Comparison of ENCODE assay signal across 8 mouse cellular contexts in the genomic region with DNA sequence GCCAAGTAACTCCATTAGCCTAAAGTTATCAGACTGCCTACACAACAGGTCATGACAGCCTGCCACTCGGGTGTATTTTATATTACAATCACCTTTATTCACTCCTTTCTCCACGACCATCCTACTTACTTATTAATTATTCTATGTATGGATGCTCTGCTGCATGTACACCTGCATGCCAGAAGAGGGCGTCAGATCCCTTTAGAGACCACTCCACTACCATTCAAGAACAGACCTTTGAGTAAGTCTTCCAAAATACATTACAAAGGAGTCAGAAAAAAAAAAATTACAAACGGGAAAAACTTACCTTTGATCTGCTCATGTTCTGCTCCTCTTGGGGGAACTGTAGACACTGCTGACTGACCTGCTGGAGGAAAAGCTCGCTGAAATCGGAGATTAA. TPM values are rescaled to one million over a fixed set of nuclear protein-coding genes. Genes with fewer than 3 reads are reported as not detected.
A peak's percentile ranks its signal among the peaks of the same experiment; 100 is the strongest.
DNase-seq lines count a peak whose midpoint lies in the region; ATAC-seq and TF ChIP-seq lines count a peak whose summit lies in the region.

No protein-coding gene starts in this region.

- DNase-seq in kidney, adult 2 months: peak; percentile 17
- DNase-seq in kidney, adult 18-20 months: no peak
- peak; percentile 59 for DNase-seq in MEL (ENCODE audit: low read depth, low spot score)
- DNase-seq in limb, embryonic 14.5 days (ENCODE audit: low spot score): no peak
- no peak for DNase-seq in ovary, adult 18-20 months (ENCODE audit: low spot score)
- no peak for DNase-seq in right cerebral cortex, postnatal 14 days

- no peak overlapping the region for H3K27ac ChIP-seq in kidney, adult 2 months (ENCODE audit: insufficient read depth, low read depth, low read length)
- H3K27ac ChIP-seq in MEL (ENCODE audit: control insufficient read depth, low read depth, low read length): no peak overlapping the region
- H3K27ac ChIP-seq in embryonic facial prominence, embryonic 13.5 days: no peak overlapping the region
- no peak overlapping the region for H3K27ac ChIP-seq in limb, embryonic 14.5 days (replicated peaks; ENCODE audit: low read depth, low read length)
- H3K27ac ChIP-seq in stomach, embryonic 14.5 days (ENCODE audit: low read length): no peak overlapping the region

- H3K4me3 ChIP-seq in kidney, adult 2 months (ENCODE audit: insufficient read depth, low read depth, low read length): no peak overlapping the region
- H3K4me3 ChIP-seq in MEL (ENCODE audit: control insufficient read depth in 1 of 2, insufficient read depth in 1 of 2, low read depth in 2 of 2, low read length in 2 of 2): no peak overlapping the region
- H3K4me3 ChIP-seq in embryonic facial prominence, embryonic 13.5 days: peak overlapping the region; percentile 93
- 0 out of 2 replicates have a peak overlapping the region, but pooled peaks have one; percentile 88 for H3K4me3 ChIP-seq in limb, embryonic 14.5 days (replicated peaks; ENCODE audit: low read length)
- peak overlapping the region; percentile 92; the same call in 1 of the 2 replicates for H3K4me3 ChIP-seq in stomach, embryonic 14.5 days (ENCODE audit: low read depth, low read length)

- H3K4me1 ChIP-seq in kidney, adult 2 months (ENCODE audit: control insufficient read depth, insufficient read depth, low read length): no peaks in the 10 kb centered on the region
- peaks cover 3 to 7% of the 10 kb centered on the region in 2 experiments; a peak in 3 of 4 replicates for H3K4me1 ChIP-seq in MEL (ENCODE audit: control insufficient read depth in 1 of 2, insufficient read depth in 2 of 2, low read length in 2 of 2)
- H3K4me1 ChIP-seq in embryonic facial prominence, embryonic 13.5 days: peaks cover 12% of the 10 kb centered on the region
- H3K4me1 ChIP-seq in limb, embryonic 14.5 days (ENCODE audit: control insufficient read depth, insufficient read depth, low read length): peaks cover 8% of the 10 kb centered on the region
- H3K4me1 ChIP-seq in stomach, embryonic 14.5 days (ENCODE audit: control insufficient read depth, insufficient read depth, low read length): 0 out of 2 replicates have a peak, but pooled peaks cover 8% of the 10 kb centered on the region

- peaks cover 7% of the 10 kb centered on the region for H3K36me3 ChIP-seq in kidney, adult 2 months (ENCODE audit: control insufficient read depth, insufficient read depth, low read length)
- H3K36me3 ChIP-seq in MEL (ENCODE audit: control insufficient read depth in 1 of 2, insufficient read depth in 2 of 2, low read length in 2 of 2): peaks cover 6 to 14% of the 10 kb centered on the region in 2 experiments
- H3K36me3 ChIP-seq in embryonic facial prominence, embryonic 13.5 days: peaks cover 44% of the 10 kb centered on the region
- H3K36me3 ChIP-seq in limb, embryonic 14.5 days (ENCODE audit: control insufficient read depth, insufficient read depth, low read length): peaks cover 49% of the 10 kb centered on the region
- peaks cover 34% of the 10 kb centered on the region for H3K36me3 ChIP-seq in stomach, embryonic 14.5 days (ENCODE audit: control insufficient read depth, insufficient read depth, low read length)

- no peaks in the 10 kb centered on the region for H3K27me3 ChIP-seq in kidney, adult 2 months (replicated peaks; ENCODE audit: control insufficient read depth, insufficient read depth, low read length)
- H3K27me3 ChIP-seq in MEL (ENCODE audit: control insufficient read depth in 1 of 2, insufficient read depth in 2 of 2, low read length in 2 of 2): no peaks in the 10 kb centered on the region
- H3K27me3 ChIP-seq in embryonic facial prominence, embryonic 13.5 days: peaks cover 4% of the 10 kb centered on the region; the same call in 1 of the 2 replicates
- H3K27me3 ChIP-seq in limb, embryonic 14.5 days (ENCODE audit: control insufficient read depth, insufficient read depth, low read length): no peaks in the 10 kb centered on the region
- no peaks in the 10 kb centered on the region for H3K27me3 ChIP-seq in stomach, embryonic 14.5 days (ENCODE audit: control insufficient read depth, insufficient read depth, low read length)

- peaks cover 9% of the 10 kb centered on the region for H3K79me2 ChIP-seq in MEL (ENCODE audit: control insufficient read depth, insufficient read depth, low read length, poor library complexity)

- WGBS in kidney, adult 2 months: 26% methylated on average over 6 of the region's 6 CpGs
- 36% methylated on average over 6 of the region's 6 CpGs for WGBS in embryonic facial prominence, embryonic 13.5 days
- 35% methylated on average over 6 of the region's 6 CpGs for WGBS in limb, embryonic 14.5 days
- WGBS in stomach, embryonic 14.5 days: 35% methylated on average over 6 of the region's 6 CpGs

- peak overlapping the region; percentile 67 for H3K4me2 ChIP-seq in embryonic facial prominence, embryonic 13.5 days
- H3K4me2 ChIP-seq in limb, embryonic 14.5 days (replicated peaks; ENCODE audit: low read depth, low read length, severe bottlenecking): peak overlapping the region; percentile 76
- peak overlapping the region; percentile 88 for H3K4me2 ChIP-seq in stomach, embryonic 14.5 days (replicated peaks; ENCODE audit: low read depth, low read length)

- TF ChIP-seq EP300 in MEL (IDR thresholded peaks at IDR 0.05; ENCODE audit: low read depth in 1 of 2, low read length in 2 of 2): no peak

- TF ChIP-seq CTCF in kidney, adult 2 months (conservative IDR thresholded peaks at IDR 0.05; ENCODE audit: insufficient read depth, insufficient read length, low read depth, low read length): peak; percentile 32; the same call in 1 of the 2 replicates
- peak; percentile 48 to 67 (median 58) for TF ChIP-seq CTCF in MEL (IDR thresholded peaks at IDR 0.05 in 2 of 3, conservative IDR thresholded peaks at IDR 0.05 in 1 of 3; ENCODE audit: control insufficient read depth in 1 of 3, insufficient read depth in 1 of 3, low read depth in 2 of 3, low read length in 3 of 3, poor library complexity in 1 of 3, severe bottlenecking in 1 of 3)

- H3K9me3 ChIP-seq in MEL (replicated peaks; ENCODE audit: insufficient read depth, low read length): no peaks in the 10 kb centered on the region
- H3K9me3 ChIP-seq in embryonic facial prominence, embryonic 13.5 days: no peaks in the 10 kb centered on the region; the same call in 1 of the 2 replicates
- 0 out of 2 replicates have a peak, but pooled peaks cover 3% of the 10 kb centered on the region for H3K9me3 ChIP-seq in limb, embryonic 14.5 days (ENCODE audit: control insufficient read depth, low read length)
- no peaks in the 10 kb centered on the region for H3K9me3 ChIP-seq in stomach, embryonic 14.5 days (ENCODE audit: control insufficient read depth, low read depth, low read length)

- no peak for TF ChIP-seq POLR2A in kidney, adult 2 months (IDR thresholded peaks at IDR 0.05; ENCODE audit: low read depth, low read length)
- no peak for TF ChIP-seq POLR2A in MEL (IDR thresholded peaks at IDR 0.05; ENCODE audit: control insufficient read depth in 1 of 2, insufficient read depth in 1 of 2, low read depth in 1 of 2, low read length in 2 of 2, poor library complexity in 1 of 2)
- no peak for TF ChIP-seq POLR2A in limb, embryonic 14.5 days (IDR thresholded peaks at IDR 0.05; ENCODE audit: borderline replicate concordance, extremely low read depth, insufficient read depth, insufficient read length)

- peak; percentile 59 for TF ChIP-seq RAD21 in MEL (IDR thresholded peaks at IDR 0.05; ENCODE audit: low read depth, low read length)

- no peak overlapping the region for H3K9ac ChIP-seq in MEL (ENCODE audit: control insufficient read depth, low read depth, low read length, poor library complexity, severe bottlenecking)
- H3K9ac ChIP-seq in embryonic facial prominence, embryonic 13.5 days: peak overlapping the region; percentile 93; the same call in 1 of the 2 replicates
- no peak overlapping the region for H3K9ac ChIP-seq in limb, embryonic 14.5 days (ENCODE audit: low read depth, low read length, severe bottlenecking)
- H3K9ac ChIP-seq in stomach, embryonic 14.5 days (replicated peaks; ENCODE audit: low read depth, low read length): 0 out of 2 replicates have a peak overlapping the region, but pooled peaks have one; percentile 91

- no peak for ATAC-seq in embryonic facial prominence, embryonic 13.5 days (ENCODE audit: insufficient number of reproducible peaks, insufficient read depth, low FRiP score, low TSS enrichment, low read depth)
- ATAC-seq in limb, embryonic 14.5 days (ENCODE audit: low FRiP score, low read depth): no peak
- ATAC-seq in stomach, embryonic 14.5 days (ENCODE audit: insufficient number of reproducible peaks, insufficient read depth, low FRiP score, low read depth): no peak

RNA-seq across cellular contexts. Expression of a gene that starts 1.4 kb away (rescaled TPM):
- polyA plus RNA-seq in kidney, adult 2 months (2012; rRNA removed): 2.7 and 2.8 TPM in 2 replicates
- 5.4 and 7.5 TPM in 2 replicates for total RNA-seq in MEL (2012; rRNA removed)
- 1 to 10 TPM in 1 of 2 experiments, not detected in 1; 7.4 TPM for polyA plus RNA-seq in MEL (2012; ENCODE audit: insufficient read depth in 1 of 2, insufficient read length in 2 of 2, low read depth in 1 of 2, low replicate concordance in 2 of 2, missing spikeins in 1 of 2)
- 19.0 and 21.2 TPM in 2 replicates for polyA plus RNA-seq in embryonic facial prominence, embryonic 13.5 days (2015; fragmentation: Nextera tagmentation; extraction: Ambion mirVana)
- polyA plus RNA-seq in limb, embryonic 14.5 days (2012; rRNA removed): 21.0 TPM in 2 replicates
- polyA plus RNA-seq in limb, embryonic 14.5 days (2014; fragmentation: Nextera tagmentation; extraction: Ambion mirVana): 8.8 and 12.6 TPM in 2 replicates
- polyA plus RNA-seq in stomach, embryonic 14.5 days (2014; fragmentation: Nextera tagmentation; extraction: Ambion mirVana): 13.2 and 18.0 TPM in 2 replicates

RNA-seq across cellular contexts. Expression of a gene that starts 1.6 kb away (rescaled TPM):
- polyA plus RNA-seq in kidney, adult 2 months (2012; rRNA removed): not detected in 2 replicates
- total RNA-seq in MEL (2012; rRNA removed): not detected in 2 replicates
- not detected for polyA plus RNA-seq in MEL (2012; ENCODE audit: insufficient read depth in 1 of 2, insufficient read length in 2 of 2, low read depth in 1 of 2, low replicate concordance in 2 of 2, missing spikeins in 1 of 2)
- polyA plus RNA-seq in embryonic facial prominence, embryonic 13.5 days (2015; fragmentation: Nextera tagmentation; extraction: Ambion mirVana): not detected in 2 replicates
- polyA plus RNA-seq in limb, embryonic 14.5 days (2012; rRNA removed): not detected in 2 replicates
- not detected in 2 replicates for polyA plus RNA-seq in limb, embryonic 14.5 days (2014; fragmentation: Nextera tagmentation; extraction: Ambion mirVana)
- polyA plus RNA-seq in stomach, embryonic 14.5 days (2014; fragmentation: Nextera tagmentation; extraction: Ambion mirVana): not detected in 2 replicates

RNA-seq across cellular contexts. Expression of a gene that starts 31.8 kb away (rescaled TPM):
- polyA plus RNA-seq in kidney, adult 2 months (2012; rRNA removed): not detected in 2 replicates
- total RNA-seq in MEL (2012; rRNA removed): 0.07 TPM in 1 of 2 replicates, not detected in the other
- under 1 TPM in 1 of 2 experiments, not detected in 1; 0.01 TPM for polyA plus RNA-seq in MEL (2012; ENCODE audit: insufficient read depth in 1 of 2, insufficient read length in 2 of 2, low read depth in 1 of 2, low replicate concordance in 2 of 2, missing spikeins in 1 of 2)
- 0.06 and 0.36 TPM in 2 replicates for polyA plus RNA-seq in embryonic facial prominence, embryonic 13.5 days (2015; fragmentation: Nextera tagmentation; extraction: Ambion mirVana)
- polyA plus RNA-seq in limb, embryonic 14.5 days (2012; rRNA removed): not detected in 2 replicates
- not detected in 2 replicates for polyA plus RNA-seq in limb, embryonic 14.5 days (2014; fragmentation: Nextera tagmentation; extraction: Ambion mirVana)
- 0.07 TPM in 1 of 2 replicates, not detected in the other for polyA plus RNA-seq in stomach, embryonic 14.5 days (2014; fragmentation: Nextera tagmentation; extraction: Ambion mirVana)

RNA-seq across cellular contexts. Expression of a gene that starts 47.5 kb away (rescaled TPM):
- 0.08 TPM in 1 of 2 replicates, not detected in the other for polyA plus RNA-seq in kidney, adult 2 months (2012; rRNA removed)
- total RNA-seq in MEL (2012; rRNA removed): not detected in 2 replicates
- not detected for polyA plus RNA-seq in MEL (2012; ENCODE audit: insufficient read depth in 1 of 2, insufficient read length in 2 of 2, low read depth in 1 of 2, low replicate concordance in 2 of 2, missing spikeins in 1 of 2)
- polyA plus RNA-seq in embryonic facial prominence, embryonic 13.5 days (2015; fragmentation: Nextera tagmentation; extraction: Ambion mirVana): not detected in 2 replicates
- polyA plus RNA-seq in limb, embryonic 14.5 days (2012; rRNA removed): not detected in 2 replicates
- not detected in 2 replicates for polyA plus RNA-seq in limb, embryonic 14.5 days (2014; fragmentation: Nextera tagmentation; extraction: Ambion mirVana)
- polyA plus RNA-seq in stomach, embryonic 14.5 days (2014; fragmentation: Nextera tagmentation; extraction: Ambion mirVana): not detected in 2 replicates

RNA-seq across cellular contexts. Expression of a gene that starts 55.8 kb away (rescaled TPM):
- 8.5 and 9.6 TPM in 2 replicates for polyA plus RNA-seq in kidney, adult 2 months (2012; rRNA removed)
- 15.5 and 17.3 TPM in 2 replicates for total RNA-seq in MEL (2012; rRNA removed)
- 10 to 100 TPM; 15.2 to 56.3 TPM for polyA plus RNA-seq in MEL (2012; ENCODE audit: insufficient read depth in 1 of 2, insufficient read length in 2 of 2, low read depth in 1 of 2, low replicate concordance in 2 of 2, missing spikeins in 1 of 2)
- 23.0 and 24.4 TPM in 2 replicates for polyA plus RNA-seq in embryonic facial prominence, embryonic 13.5 days (2015; fragmentation: Nextera tagmentation; extraction: Ambion mirVana)
- polyA plus RNA-seq in limb, embryonic 14.5 days (2012; rRNA removed): 25.2 and 30.9 TPM in 2 replicates
- 19.1 and 22.2 TPM in 2 replicates for polyA plus RNA-seq in limb, embryonic 14.5 days (2014; fragmentation: Nextera tagmentation; extraction: Ambion mirVana)
- polyA plus RNA-seq in stomach, embryonic 14.5 days (2014; fragmentation: Nextera tagmentation; extraction: Ambion mirVana): 15.9 and 19.3 TPM in 2 replicates

Comparison
In these comparisons a context has a peak if more than half of its experiments do, and no peak if none do; other contexts are left out.
1. DNase-seq: peak in kidney, adult 2 months (single experiment) and MEL (single experiment); none in kidney, adult 18-20 months (single experiment), limb, embryonic 14.5 days (single experiment), ovary, adult 18-20 months (single experiment) and right cerebral cortex, postnatal 14 days (single experiment).
2. H3K4me3 ChIP-seq: peak in embryonic facial prominence, embryonic 13.5 days (single experiment), limb, embryonic 14.5 days (single experiment) and stomach, embryonic 14.5 days (single experiment); none in kidney, adult 2 months (single experiment) and MEL (0 of 2).
3. H3K9ac ChIP-seq: peak in embryonic facial prominence, embryonic 13.5 days (single experiment) and stomach, embryonic 14.5 days (single experiment); none in MEL (single experiment) and limb, embryonic 14.5 days (single experiment).
4. Peak in every context shown above with its lines, with median percentiles within 50 percentile points of each other: H3K4me2 ChIP-seq.